Comparison of ENCODE assay signal across 20 mouse cellular contexts in genomic region chr2:153160133-153160532, GRCm38 (mm10). TPM values are rescaled to one million over a fixed set of nuclear protein-coding genes. Genes with fewer than 3 reads are reported as not detected.
DNase-seq lines count a peak whose midpoint lies in the region; ATAC-seq lines count a peak whose summit lies in the region.
"Had no signal": no experiment of that assay in that cellular context is flagged by ENCODE, and none has a peak within 500 bp of the region (broad histone marks: within the 10 kb centered on the region; RNA-seq: fewer than 3 reads in every experiment).

No protein-coding gene starts in this region.

- no peaks in the 10 kb centered on the region for H3K36me3 ChIP-seq in hindbrain, embryonic 14.5 days (replicated peaks; ENCODE audit: control insufficient read depth, insufficient read depth)
- no peaks in the 10 kb centered on the region for H3K36me3 ChIP-seq in hindbrain, embryonic 16.5 days (ENCODE audit: control insufficient read depth, insufficient read depth, low read length)
- H3K36me3 ChIP-seq in neural tube, embryonic 13.5 days, result no peaks in the 10 kb centered on the region
- no peaks in the 10 kb centered on the region for H3K36me3 ChIP-seq in neural tube, embryonic 15.5 days
- H3K36me3 ChIP-seq in forebrain, embryonic 16.5 days (ENCODE audit: control insufficient read depth, insufficient read depth), result no peaks in the 10 kb centered on the region
- H3K36me3 ChIP-seq: intestine, embryonic 15.5 days had no signal

- no peak overlapping the region for H3K27ac ChIP-seq in hindbrain, embryonic 14.5 days
- H3K27ac ChIP-seq in hindbrain, embryonic 16.5 days (ENCODE audit: low read depth, low read length), result no peak overlapping the region
- H3K27ac ChIP-seq in neural tube, embryonic 13.5 days (replicated peaks), result no peak overlapping the region
- H3K27ac ChIP-seq in neural tube, embryonic 15.5 days (replicated peaks), result no peak overlapping the region
- H3K27ac ChIP-seq in forebrain, embryonic 16.5 days (ENCODE audit: low read length), result no peak overlapping the region
- H3K27ac ChIP-seq: forebrain, embryonic 13.5 days; intestine, embryonic 15.5 days had no signal

- no peak for DNase-seq in hindbrain, embryonic 14.5 days (ENCODE audit: low spot score)
- DNase-seq in induced T-regulatory cell, adult 2 months (ENCODE audit: low read depth), result peak; percentile 20
- DNase-seq: adrenal gland, postnatal 10 days; adrenal gland, postnatal 36 days; cerebellum, adult 18-20 months; cerebellum, adult 9-10 months; cerebellum, postnatal 14 days; forebrain, postnatal 0 days; gastrocnemius, adult 2 months; gastrocnemius, postnatal 14 days; kidney, adult 11 months had no signal

- ATAC-seq in hindbrain, embryonic 14.5 days (ENCODE audit: low FRiP score), result no peak
- no peak for ATAC-seq in hindbrain, embryonic 16.5 days
- ATAC-seq in neural tube, embryonic 13.5 days (ENCODE audit: low read depth), result no peak
- ATAC-seq in neural tube, embryonic 15.5 days (ENCODE audit: low FRiP score), result no peak
- ATAC-seq in forebrain, embryonic 16.5 days, result no peak
- ATAC-seq: CD4-positive, CD25-positive, alpha-beta regulatory T cell, adult 4 months; Patski had no signal

- H3K9me3 ChIP-seq in hindbrain, embryonic 14.5 days (ENCODE audit: control insufficient read depth, low read length), result no peaks in the 10 kb centered on the region
- no peaks in the 10 kb centered on the region for H3K9me3 ChIP-seq in hindbrain, embryonic 16.5 days (ENCODE audit: control insufficient read depth, low read length)
- H3K9me3 ChIP-seq in neural tube, embryonic 13.5 days, result no peaks in the 10 kb centered on the region
- H3K9me3 ChIP-seq in neural tube, embryonic 15.5 days (replicated peaks), result no peaks in the 10 kb centered on the region
- H3K9me3 ChIP-seq in forebrain, embryonic 16.5 days (ENCODE audit: control insufficient read depth, low read length), result no peaks in the 10 kb centered on the region
- H3K9me3 ChIP-seq: forebrain, embryonic 10.5 days; forebrain, embryonic 13.5 days; intestine, embryonic 15.5 days had no signal

- peak overlapping the region; percentile 69; the same call in 1 of the 2 replicates for H3K4me2 ChIP-seq in hindbrain, embryonic 14.5 days (replicated peaks)
- no peak overlapping the region; the same call in 1 of the 2 replicates for H3K4me2 ChIP-seq in hindbrain, embryonic 16.5 days (ENCODE audit: low read length)
- no peak overlapping the region for H3K4me2 ChIP-seq in neural tube, embryonic 13.5 days
- H3K4me2 ChIP-seq in neural tube, embryonic 15.5 days, result no peak overlapping the region
- H3K4me2 ChIP-seq in forebrain, embryonic 16.5 days (ENCODE audit: low read length), result no peak overlapping the region

- no peaks in the 10 kb centered on the region for H3K27me3 ChIP-seq in hindbrain, embryonic 14.5 days (ENCODE audit: control insufficient read depth, insufficient read depth, low read length)
- no peaks in the 10 kb centered on the region for H3K27me3 ChIP-seq in hindbrain, embryonic 16.5 days (replicated peaks; ENCODE audit: control insufficient read depth, insufficient read depth, low read length)
- no peaks in the 10 kb centered on the region for H3K27me3 ChIP-seq in neural tube, embryonic 13.5 days
- H3K27me3 ChIP-seq in neural tube, embryonic 15.5 days (replicated peaks), result no peaks in the 10 kb centered on the region
- 0 out of 2 replicates have a peak, but pooled peaks cover 2% of the 10 kb centered on the region for H3K27me3 ChIP-seq in forebrain, embryonic 16.5 days (replicated peaks; ENCODE audit: control insufficient read depth, insufficient read depth, low read length)
- H3K27me3 ChIP-seq: intestine, embryonic 15.5 days; Patski had no signal

- 79% methylated on average over 5 of the region's 5 CpGs for WGBS in hindbrain, embryonic 14.5 days
- 83% methylated on average over 5 of the region's 5 CpGs for WGBS in hindbrain, embryonic 16.5 days
- WGBS in neural tube, embryonic 13.5 days, result 91% methylated on average over 5 of the region's 5 CpGs
- WGBS in neural tube, embryonic 15.5 days, result 85% methylated on average over 5 of the region's 5 CpGs
- whole genome bisulfite sequencing in forebrain, embryonic 16.5 days, result 88% methylated on average over 5 of the region's 5 CpGs

- peaks cover 9% of the 10 kb centered on the region for H3K4me1 ChIP-seq in hindbrain, embryonic 14.5 days (replicated peaks; ENCODE audit: control insufficient read depth, insufficient read depth, low read length)
- H3K4me1 ChIP-seq in hindbrain, embryonic 16.5 days (ENCODE audit: control insufficient read depth, insufficient read depth, low read depth, low read length), result peaks cover 11% of the 10 kb centered on the region
- peaks cover 16% of the 10 kb centered on the region for H3K4me1 ChIP-seq in neural tube, embryonic 13.5 days (replicated peaks)
- peaks cover 15% of the 10 kb centered on the region for H3K4me1 ChIP-seq in neural tube, embryonic 15.5 days
- H3K4me1 ChIP-seq in forebrain, embryonic 16.5 days (replicated peaks; ENCODE audit: control insufficient read depth, insufficient read depth, low read length), result peaks cover 11% of the 10 kb centered on the region

- H3K9ac ChIP-seq in hindbrain, embryonic 14.5 days, result no peak overlapping the region
- no peak overlapping the region for H3K9ac ChIP-seq in hindbrain, embryonic 16.5 days (ENCODE audit: low read depth, low read length)
- H3K9ac ChIP-seq in neural tube, embryonic 13.5 days, result no peak overlapping the region
- no peak overlapping the region for H3K9ac ChIP-seq in neural tube, embryonic 15.5 days (replicated peaks)
- no peak overlapping the region for H3K9ac ChIP-seq in forebrain, embryonic 16.5 days (replicated peaks; ENCODE audit: low read depth, low read length)
- H3K9ac ChIP-seq: intestine, embryonic 15.5 days had no signal

- no peak overlapping the region for H3K4me3 ChIP-seq in hindbrain, embryonic 14.5 days (replicated peaks; ENCODE audit: low read length)
- no peak overlapping the region for H3K4me3 ChIP-seq in hindbrain, embryonic 16.5 days (ENCODE audit: low read length)
- H3K4me3 ChIP-seq in neural tube, embryonic 13.5 days, result 0 out of 2 replicates have a peak overlapping the region, but pooled peaks have one; percentile 87
- H3K4me3 ChIP-seq in neural tube, embryonic 15.5 days (replicated peaks), result no peak overlapping the region
- H3K4me3 ChIP-seq in forebrain, embryonic 16.5 days (replicated peaks; ENCODE audit: low read length), result no peak overlapping the region

RNA-seq across cellular contexts. Expression of gene Tm9sf4, which starts 1.0 kb away (rescaled TPM):
- 84.0 and 84.3 TPM in 2 replicates for polyA plus RNA-seq in hindbrain, embryonic 14.5 days (2014; fragmentation: Nextera tagmentation; extraction: Ambion mirVana)
- polyA plus RNA-seq in hindbrain, embryonic 16.5 days (2015; fragmentation: Nextera tagmentation; extraction: Ambion mirVana), result 79.8 and 86.7 TPM in 2 replicates
- 69.7 and 81.7 TPM in 2 replicates for polyA plus RNA-seq in neural tube, embryonic 13.5 days (2015; fragmentation: Nextera tagmentation; extraction: Ambion mirVana)
- polyA plus RNA-seq in neural tube, embryonic 15.5 days (2015; fragmentation: Nextera tagmentation; extraction: Ambion mirVana), result 83.0 and 83.7 TPM in 2 replicates
- polyA plus RNA-seq in forebrain, embryonic 16.5 days (2015; fragmentation: Nextera tagmentation; extraction: Ambion mirVana), result 74.5 and 78.9 TPM in 2 replicates

RNA-seq across cellular contexts. Expression of gene Hck, which starts 51.9 kb away (rescaled TPM):
- polyA plus RNA-seq in hindbrain, embryonic 14.5 days (2014; fragmentation: Nextera tagmentation; extraction: Ambion mirVana), result 2.2 and 3.2 TPM in 2 replicates
- 4.3 and 5.3 TPM in 2 replicates for polyA plus RNA-seq in hindbrain, embryonic 16.5 days (2015; fragmentation: Nextera tagmentation; extraction: Ambion mirVana)
- 2.3 and 3.1 TPM in 2 replicates for polyA plus RNA-seq in neural tube, embryonic 13.5 days (2015; fragmentation: Nextera tagmentation; extraction: Ambion mirVana)
- 3.2 and 4.0 TPM in 2 replicates for polyA plus RNA-seq in neural tube, embryonic 15.5 days (2015; fragmentation: Nextera tagmentation; extraction: Ambion mirVana)
- 1.8 and 2.1 TPM in 2 replicates for polyA plus RNA-seq in forebrain, embryonic 16.5 days (2015; fragmentation: Nextera tagmentation; extraction: Ambion mirVana)
